Mouse (Mus musculus) liver, postnatal 0 days (tissue): ENCODE measurements at regions not wholly inside any gene's neighbourhood (a gene's known extent, or its start where the extent isn't known, plus 50 kb on each side); places are given as distances from the start of the nearest gene placed in this dataset.

Experiments
- ATAC-seq: fragments of 200-750 bp; cut with Nextera tagmentation; 2 replicates; pipeline ENCODE4 v1.8.0; 2017; ENCODE audit warnings: mild to moderate bottlenecking, moderate library complexity
- DNase-seq: peaks from one replicate; pipeline ENCODE4 v3.0.0-alpha.2; 2016
- H3K27ac ChIP-seq: fragments of 300-500 bp; sonication (generic); 2 replicates; pipeline ENCODE4 v1.5.1; 2014; ENCODE audit warnings: antibody characterized with exemption, moderate library complexity, mild to moderate bottlenecking, low read depth
- H3K27me3 ChIP-seq: fragments of 300-500 bp; sonication (generic); 2 replicates; pipeline ENCODE4 v1.6.1; 2014; ENCODE audit warnings: low read length, control low read depth, mixed read lengths; ENCODE audit not compliant: insufficient read depth
- H3K36me3 ChIP-seq: fragments of 300-500 bp; sonication (generic); replicated peaks from 2 replicates; pipeline ENCODE4 v1.6.1; 2014; ENCODE audit warnings: mild to moderate bottlenecking, control low read depth, low read length, moderate library complexity, mixed read lengths; ENCODE audit not compliant: insufficient read depth
- H3K4me1 ChIP-seq: fragments of 300-500 bp; sonication (generic); 2 replicates; pipeline ENCODE4 v1.6.1; 2014; ENCODE audit warnings: antibody characterized with exemption, mild to moderate bottlenecking, control low read depth; ENCODE audit not compliant: insufficient read depth
- H3K4me2 ChIP-seq: fragments of 300-500 bp; sonication (generic); 2 replicates; pipeline ENCODE4 v1.6.1; 2014; ENCODE audit warnings: low read depth, mild to moderate bottlenecking, low read length, moderate library complexity, mixed read lengths
- H3K4me3 ChIP-seq: fragments of 300-500 bp; sonication (generic); 2 replicates; pipeline ENCODE4 v1.5.1; 2014; ENCODE audit warnings: low read depth, low read length
- H3K9ac ChIP-seq: fragments of 300-500 bp; sonication (generic); replicated peaks from 2 replicates; pipeline ENCODE4 v1.6.1; 2014; ENCODE audit warnings: mild to moderate bottlenecking, moderate library complexity
- H3K9me3 ChIP-seq: fragments of 300-500 bp; sonication (generic); 2 replicates; pipeline ENCODE4 v1.6.1; 2016; ENCODE audit warnings: mild to moderate bottlenecking, control low read depth, low read length, mixed read lengths
- CTCF ChIP-seq: sonication (generic); IDR thresholded peaks from 2 replicates; pipeline ENCODE4 v1.5.1; 2016; ENCODE audit warnings: antibody characterized with exemption, low read depth
- EP300 ChIP-seq: IDR thresholded peaks from 2 replicates; pipeline ENCODE4 v1.6.1; 2016; ENCODE audit warnings: antibody characterized with exemption, low read depth, mild to moderate bottlenecking
- WGBS: fragments of 180-500 bp; shearing (Covaris S2); extraction: QIAGEN DNeasy Blood & Tissue Kit; methylation state at CpG from one replicate; pipeline ENCODE4 v1.1.7; 2014; ENCODE audit not compliant: insufficient replicate concordance; 5-methylcytosine and 5-hydroxymethylcytosine counted together

GRCm38 (mm10) chr4:66622650-66623394 is 204.6 kb upstream of the Tlr4 start:
- Histone ChIP-seq H3K4me3 (no peak overlapping the region), H3K4me2 (no peak overlapping the region), H3K4me1 (no peaks in the 10 kb centered on the region), H3K27ac (no peak overlapping the region), H3K9ac (no peak overlapping the region), H3K27me3 (no peaks in the 10 kb centered on the region), H3K36me3 (no peaks in the 10 kb centered on the region), H3K9me3 (no peaks in the 10 kb centered on the region; the same call in 1 of the 2 replicates)
- WGBS: 70% methylated on average over 5 of the region's 5 CpGs
- DNase-seq (no peak), ATAC-seq (no peak)
- TF ChIP-seq EP300: no peak
- no peak for TF ChIP-seq CTCF

GRCm38 (mm10) chr4:66618811-66619440 is 208.5 kb upstream of the Tlr4 start:
- WGBS: 40% methylated on average over 2 of the region's 2 CpGs
- TF ChIP-seq EP300 (no peak), CTCF (no peak)
- DNase-seq: no peak
- no peaks in the 10 kb centered on the region for H3K27me3 ChIP-seq
- no peaks in the 10 kb centered on the region; the same call in 1 of the 2 replicates for H3K9me3 ChIP-seq
- no peak overlapping the region for H3K27ac ChIP-seq
- no peak overlapping the region for H3K9ac ChIP-seq
- H3K4me3 ChIP-seq: no peak overlapping the region
- H3K4me2 ChIP-seq: no peak overlapping the region
- H3K4me1 ChIP-seq: no peaks in the 10 kb centered on the region
- H3K36me3 ChIP-seq: no peaks in the 10 kb centered on the region
- ATAC-seq: no peak

DNA sequence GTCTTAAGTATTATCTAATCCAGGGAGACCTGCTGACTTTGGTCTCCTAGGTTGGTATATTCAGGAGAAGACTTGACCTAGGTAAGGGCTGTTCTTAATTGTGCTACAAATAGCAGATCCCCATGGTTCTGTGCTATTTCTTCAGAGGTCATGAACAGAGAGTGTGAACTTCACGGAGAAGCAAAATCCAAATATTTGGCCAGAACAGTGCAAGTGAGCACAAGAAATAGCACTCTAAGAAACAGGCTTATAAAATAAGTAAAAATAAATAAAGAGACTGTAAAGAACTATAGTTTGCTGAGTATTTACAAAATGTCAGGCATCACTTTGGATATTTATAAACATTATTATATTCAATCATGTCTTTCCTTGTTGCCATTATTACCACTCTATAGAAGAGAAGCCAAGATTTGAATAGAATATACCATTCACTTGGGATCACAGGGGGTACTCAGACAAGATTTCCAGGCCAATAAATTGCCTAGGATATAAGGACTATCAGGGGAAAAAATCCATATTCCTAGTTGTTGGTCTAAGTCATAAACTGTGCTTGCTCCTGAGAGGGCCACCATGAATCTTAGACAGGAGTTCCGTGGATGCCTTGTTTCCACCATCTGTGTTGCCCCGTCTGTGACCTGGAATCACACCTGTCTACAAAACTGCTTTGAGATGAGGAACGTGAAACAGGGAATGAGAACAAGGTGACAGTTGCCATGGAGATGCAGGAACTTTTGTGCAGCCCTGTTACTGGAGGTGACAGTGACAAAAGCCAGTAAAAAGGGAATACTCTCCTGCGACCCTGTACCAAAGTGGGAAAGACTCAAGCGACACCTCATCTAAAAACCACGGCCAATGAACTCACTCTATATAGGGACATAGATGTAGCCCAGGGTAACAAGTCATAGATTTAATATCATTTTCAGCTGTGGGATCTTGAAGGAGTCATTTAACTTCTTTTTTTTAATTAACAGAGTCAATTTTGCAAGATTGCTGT is 209.3 kb upstream of the Tlr4 start:
- WGBS: 73% methylated on average over 7 of the region's 7 CpGs
- TF ChIP-seq CTCF: no peak
- TF ChIP-seq EP300: no peak
- ATAC-seq: no peak

GRCm38 (mm10) chr4:66617101-66617500 is 210.3 kb upstream of the Tlr4 start:
- Histone ChIP-seq H3K27ac (no peak overlapping the region), H3K4me2 (no peak overlapping the region), H3K27me3 (no peaks in the 10 kb centered on the region), H3K4me3 (no peak overlapping the region), H3K36me3 (no peaks in the 10 kb centered on the region), H3K9me3 (no peaks in the 10 kb centered on the region), H3K4me1 (no peaks in the 10 kb centered on the region), H3K9ac (no peak overlapping the region)
- 39% methylated on average over 4 of the region's 4 CpGs for WGBS
- ATAC-seq: no peak
- no peak for DNase-seq
- TF ChIP-seq CTCF (no peak), EP300 (no peak)

More for the DNA sequence above, 209.3 kb upstream of the Tlr4 start:
- Histone ChIP-seq H3K27me3 (no peaks in the 10 kb centered on the region), H3K27ac (no peak overlapping the region), H3K9ac (no peak overlapping the region), H3K36me3 (no peaks in the 10 kb centered on the region), H3K4me2 (no peak overlapping the region), H3K9me3 (no peaks in the 10 kb centered on the region), H3K4me3 (no peak overlapping the region), H3K4me1 (no peaks in the 10 kb centered on the region)
- no peak for DNase-seq

GRCm38 (mm10) chr4:66604849-66605248 is 200.4 kb upstream of the Astn2 start:
- Histone ChIP-seq H3K4me1 (no peaks in the 10 kb centered on the region), H3K36me3 (no peaks in the 10 kb centered on the region), H3K4me3 (no peak overlapping the region), H3K9ac (no peak overlapping the region), H3K4me2 (no peak overlapping the region), H3K9me3 (no peaks in the 10 kb centered on the region), H3K27me3 (no peaks in the 10 kb centered on the region), H3K27ac (no peak overlapping the region)
- TF ChIP-seq EP300 (no peak), CTCF (no peak)
- DNase-seq (no peak), ATAC-seq (no peak)

DNA sequence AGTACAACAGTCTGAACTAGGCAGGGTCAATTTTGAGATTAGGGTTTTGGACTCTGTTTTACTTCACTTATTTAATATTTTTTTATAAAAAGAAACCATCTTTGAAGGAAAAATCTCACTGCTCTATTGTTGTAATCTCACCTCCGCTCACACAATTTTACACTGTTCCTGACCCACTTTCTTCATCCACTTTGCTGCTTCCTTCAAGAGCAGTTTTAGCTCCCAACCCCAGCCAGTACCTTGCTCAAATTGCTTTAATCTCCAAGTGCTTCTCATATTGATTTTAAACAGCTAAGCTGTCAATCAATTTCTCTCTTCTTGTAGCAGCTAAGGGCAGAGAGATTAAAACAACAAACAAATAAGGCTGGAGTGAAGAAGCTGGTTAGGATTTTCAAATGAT is 194.3 kb upstream of the Astn2 start:
- Histone ChIP-seq H3K4me3 (no peak overlapping the region), H3K27ac (no peak overlapping the region), H3K27me3 (no peaks in the 10 kb centered on the region), H3K9me3 (no peaks in the 10 kb centered on the region), H3K4me1 (no peaks in the 10 kb centered on the region), H3K9ac (no peak overlapping the region), H3K4me2 (no peak overlapping the region), H3K36me3 (no peaks in the 10 kb centered on the region)
- ATAC-seq (no peak), DNase-seq (no peak)
- WGBS: 93% methylated on average over 1 of the region's 1 CpGs
- no peak for TF ChIP-seq CTCF
- no peak for TF ChIP-seq EP300
